Mouse (Mus musculus) neural tube, embryonic 12.5 days (tissue): ENCODE results near the gene Zbtb48. TPM values are rescaled to one million over a fixed set of nuclear protein-coding genes. Genes with fewer than 3 reads are reported as not detected.

ENCODE experiments used
- ATAC-seq: fragments of 200-750 bp; cut with Nextera tagmentation; 2 replicates; pipeline ENCODE4 v1.8.0; 2017; ENCODE audit warnings: low read depth, mild to moderate bottlenecking, moderate TSS enrichment, moderate library complexity; ENCODE audit not compliant: low FRiP score
- H3K27ac ChIP-seq: fragments of 300-500 bp; sonication (generic); 2 replicates; pipeline ENCODE4 v1.5.1; 2016
- H3K27me3 ChIP-seq: fragments of 300-500 bp; sonication (generic); replicated peaks from 2 replicates; pipeline ENCODE4 v1.6.1; 2016; ENCODE audit warnings: mild to moderate bottlenecking
- H3K36me3 ChIP-seq: fragments of 300-500 bp; sonication (generic); 2 replicates; pipeline ENCODE4 v1.6.1; 2016; ENCODE audit warnings: mild to moderate bottlenecking
- H3K4me1 ChIP-seq: fragments of 300-500 bp; sonication (generic); 2 replicates; pipeline ENCODE4 v1.6.1; 2016
- H3K4me2 ChIP-seq: fragments of 300-500 bp; sonication (generic); replicated peaks from 2 replicates; pipeline ENCODE4 v1.6.1; 2016; ENCODE audit warnings: mild to moderate bottlenecking
- H3K4me3 ChIP-seq: fragments of 300-500 bp; sonication (generic); 2 replicates; pipeline ENCODE4 v1.5.1; 2016
- H3K9ac ChIP-seq: fragments of 300-500 bp; sonication (generic); 2 replicates; pipeline ENCODE4 v1.6.1; 2016; ENCODE audit warnings: mild to moderate bottlenecking
- H3K9me3 ChIP-seq: fragments of 300-500 bp; sonication (generic); 2 replicates; pipeline ENCODE4 v1.6.1; 2016; ENCODE audit warnings: mild to moderate bottlenecking
- WGBS: fragments of 180-500 bp; shearing (Covaris S2); methylation state at CpG from one replicate; pipeline ENCODE4 v1.1.7; 2016; 5-methylcytosine and 5-hydroxymethylcytosine counted together
- polyA plus RNA-seq: library from polyadenylated mRNA; unstranded; fragments of >200 nt; fragmentation: Nextera tagmentation; extraction: Ambion mirVana; gene quantifications from 2 replicates; pipeline ENCODE4 v1.2.1, GENCODE M21; 2016

Gene Zbtb48
- polyA plus RNA-seq, 1 experiment from 2014 or later: 17.8 TPM

DNA sequence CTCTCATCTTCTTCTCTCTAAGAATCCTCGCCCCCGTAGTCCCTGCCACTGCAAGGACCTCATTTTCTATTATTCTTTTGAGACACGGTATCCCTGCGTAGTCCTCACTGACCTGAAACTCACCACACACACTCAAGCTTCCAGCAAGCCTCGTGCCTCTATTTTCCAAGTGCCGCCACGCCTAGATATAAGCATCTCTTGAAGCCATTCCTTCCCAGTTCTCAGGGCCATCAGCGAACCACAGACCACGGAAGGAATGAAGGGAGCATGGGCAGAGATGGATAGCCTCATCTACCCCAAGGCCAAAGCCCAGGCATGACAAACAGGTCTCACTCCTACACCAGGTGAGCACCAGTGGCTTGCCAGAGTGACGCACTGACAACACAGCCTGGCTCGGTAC is 2.9 kb downstream of the Zbtb48 start:
- Histone ChIP-seq H3K4me2 (no peak overlapping the region), H3K9me3 (no peaks in the 10 kb centered on the region), H3K4me1 (peaks cover 39% of the 10 kb centered on the region), H3K27me3 (no peaks in the 10 kb centered on the region), H3K9ac (no peak overlapping the region), H3K27ac (no peak overlapping the region), H3K4me3 (no peak overlapping the region), H3K36me3 (peaks cover 50% of the 10 kb centered on the region)
- 92% methylated on average over 11 of the region's 11 CpGs for WGBS
- ATAC-seq: no peak

DNA sequence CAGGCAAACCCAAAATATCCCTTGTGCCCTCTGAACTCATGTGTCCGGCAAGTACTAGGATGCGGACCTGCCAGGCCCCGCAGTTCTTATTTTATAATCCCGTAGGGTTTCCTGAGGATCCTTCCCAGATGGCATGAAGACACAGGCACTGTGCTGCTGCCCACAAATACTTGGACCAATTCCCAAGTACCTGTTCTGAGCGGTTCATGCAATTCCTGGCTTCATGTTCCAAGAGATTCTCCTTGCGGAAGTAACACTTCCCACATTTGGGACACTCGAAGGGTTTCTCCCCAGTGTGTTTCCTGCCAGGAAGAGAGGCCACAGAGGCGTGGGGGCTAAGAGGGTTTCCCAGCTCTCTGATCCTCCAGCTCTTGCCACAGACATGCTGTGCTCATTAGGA is 5.0 kb downstream of the Zbtb48 start:
- no peak overlapping the region for H3K4me3 ChIP-seq
- 91% methylated on average over 8 of the region's 8 CpGs for WGBS
- ATAC-seq: no peak
- no peaks in the 10 kb centered on the region for H3K27me3 ChIP-seq
- H3K4me2 ChIP-seq: no peak overlapping the region
- peaks cover 26% of the 10 kb centered on the region for H3K4me1 ChIP-seq
- no peak overlapping the region for H3K9ac ChIP-seq
- H3K9me3 ChIP-seq: no peaks in the 10 kb centered on the region
- H3K27ac ChIP-seq: no peak overlapping the region
- peaks cover 63% of the 10 kb centered on the region for H3K36me3 ChIP-seq

DNA sequence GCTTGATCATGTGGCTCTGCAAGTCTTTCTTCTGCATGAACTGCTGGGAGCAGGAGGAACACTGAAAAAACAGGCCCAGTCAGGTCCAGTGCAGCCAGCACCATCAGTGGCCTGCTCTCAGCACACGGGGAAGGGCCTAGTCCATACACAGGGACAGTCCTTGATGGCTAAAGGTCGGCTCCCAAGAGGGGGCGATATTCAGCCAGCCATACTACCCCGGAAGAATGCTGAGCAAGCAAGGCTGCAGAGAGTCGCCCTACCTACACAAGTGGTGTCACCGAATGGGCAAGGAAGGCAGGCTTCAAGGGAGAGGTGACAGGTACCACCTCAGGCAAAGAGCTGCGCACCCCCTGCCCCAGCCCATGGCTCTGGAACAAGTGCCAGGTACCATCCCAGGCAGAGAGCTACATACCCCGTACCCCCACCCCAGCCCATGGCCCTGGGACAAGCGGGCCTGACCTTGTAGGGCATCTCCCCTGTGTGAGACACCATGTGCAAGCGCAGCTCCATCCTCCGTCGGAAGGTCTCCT is 5.8 kb downstream of the Zbtb48 start:
- H3K27me3 ChIP-seq: no peaks in the 10 kb centered on the region
- H3K9ac ChIP-seq: no peak overlapping the region
- no peaks in the 10 kb centered on the region for H3K9me3 ChIP-seq
- WGBS: 82% methylated on average over 12 of the region's 12 CpGs
- H3K27ac ChIP-seq: no peak overlapping the region
- H3K4me3 ChIP-seq: no peak overlapping the region
- no peak for ATAC-seq
- H3K36me3 ChIP-seq: peaks cover 63% of the 10 kb centered on the region
- H3K4me1 ChIP-seq: peaks cover 22% of the 10 kb centered on the region
- H3K4me2 ChIP-seq: no peak overlapping the region

DNA sequence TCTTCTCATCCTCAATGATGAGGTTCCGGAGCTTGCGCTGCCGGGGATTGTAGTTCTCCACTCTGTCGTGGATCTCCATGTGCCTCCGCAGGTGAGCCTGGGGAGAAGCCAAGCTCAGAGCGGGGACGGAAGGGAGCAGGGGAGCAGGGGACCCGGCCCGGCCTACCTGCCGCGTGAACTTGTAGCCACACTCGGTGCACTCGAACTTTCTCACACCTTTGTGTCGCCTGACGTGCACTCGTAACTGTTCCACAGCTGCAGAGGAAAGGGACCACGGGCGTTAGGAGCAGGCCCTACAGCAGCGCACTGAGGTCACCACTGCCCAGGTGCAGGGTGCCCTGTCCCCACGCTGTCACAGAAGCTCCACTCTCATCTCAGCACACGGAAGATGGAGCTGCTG is 7.4 kb downstream of the Zbtb48 start:
- no peak overlapping the region for H3K4me3 ChIP-seq
- 92% methylated on average over 21 of the region's 21 CpGs for WGBS
- peaks cover 6% of the 10 kb centered on the region; the same call in 1 of the 2 replicates for H3K4me1 ChIP-seq
- ATAC-seq: no peak
- no peak overlapping the region for H3K27ac ChIP-seq
- H3K36me3 ChIP-seq: peaks cover 71% of the 10 kb centered on the region
- H3K4me2 ChIP-seq: no peak overlapping the region
- H3K9me3 ChIP-seq: no peaks in the 10 kb centered on the region
- no peak overlapping the region for H3K9ac ChIP-seq
- no peaks in the 10 kb centered on the region for H3K27me3 ChIP-seq

DNA sequence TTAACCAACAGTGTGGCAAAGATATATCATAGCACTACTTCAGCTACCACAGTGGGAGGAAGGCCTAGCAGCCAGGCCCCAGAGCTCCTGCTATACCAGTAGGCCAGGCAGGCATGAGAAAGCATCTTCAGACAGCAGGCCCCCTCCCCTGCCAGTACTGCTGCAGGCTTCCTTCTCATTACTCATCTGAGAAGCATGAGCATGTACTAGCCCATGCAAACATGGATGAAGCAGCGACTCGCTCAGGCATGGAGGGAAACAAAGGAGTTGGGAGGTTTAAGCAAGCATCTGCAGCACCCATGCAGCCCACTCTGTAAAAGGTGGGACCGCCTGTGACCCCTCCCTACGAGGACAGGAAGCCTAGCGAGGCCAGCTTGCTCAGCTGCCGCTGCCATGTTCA is 8.4 kb downstream of the Zbtb48 start:
- Histone ChIP-seq H3K4me2 (no peak overlapping the region), H3K9me3 (no peaks in the 10 kb centered on the region), H3K27me3 (no peaks in the 10 kb centered on the region), H3K27ac (no peak overlapping the region), H3K36me3 (peaks cover 64% of the 10 kb centered on the region), H3K4me3 (no peak overlapping the region), H3K4me1 (no peaks in the 10 kb centered on the region), H3K9ac (no peak overlapping the region)
- WGBS: 96% methylated on average over 6 of the region's 6 CpGs
- ATAC-seq: no peak

DNA sequence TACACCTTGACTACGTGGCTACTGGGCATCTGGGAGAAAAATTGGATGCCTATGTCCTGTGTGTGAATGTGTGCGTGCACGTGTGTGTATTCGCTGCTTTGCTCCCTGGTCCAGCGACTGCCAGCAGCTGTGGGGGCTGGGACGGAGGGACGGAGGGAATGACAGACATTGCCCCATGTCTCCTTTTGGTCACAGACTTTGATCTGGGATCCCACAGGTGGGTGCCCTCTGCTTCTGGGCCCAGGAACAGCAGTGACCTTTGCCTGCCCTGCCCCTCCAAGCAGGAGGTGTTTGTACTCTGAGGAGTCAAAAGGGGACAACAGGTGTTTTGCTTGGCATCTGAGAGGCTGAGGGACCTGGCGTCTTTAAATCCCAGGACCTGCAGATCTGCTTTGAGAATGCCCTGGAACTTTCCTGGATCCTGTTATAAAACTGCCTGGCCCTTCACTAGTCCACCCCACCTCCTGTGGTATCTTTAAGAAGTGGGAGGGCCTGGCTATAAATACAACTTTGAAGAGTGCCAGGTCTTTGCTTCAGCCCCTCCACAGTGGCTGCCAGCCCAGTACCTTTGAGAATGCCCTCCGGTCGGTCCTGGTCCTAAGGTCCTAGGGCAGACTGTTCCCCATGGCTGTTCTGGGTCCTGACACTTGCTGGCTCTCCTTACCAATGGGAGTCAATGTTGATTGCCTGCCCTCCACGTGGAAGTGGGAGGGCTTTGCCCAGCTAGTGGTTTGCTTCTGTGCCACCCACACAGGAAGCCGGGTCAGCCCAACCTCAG is 14.2 kb downstream of the Zbtb48 start:
- no peak overlapping the region for H3K27ac ChIP-seq
- no peaks in the 10 kb centered on the region for H3K9me3 ChIP-seq
- H3K4me2 ChIP-seq: no peak overlapping the region
- H3K9ac ChIP-seq: no peak overlapping the region
- 83% methylated on average over 12 of the region's 12 CpGs for WGBS
- peaks cover 28% of the 10 kb centered on the region for H3K4me1 ChIP-seq
- H3K36me3 ChIP-seq: peaks cover 13% of the 10 kb centered on the region
- H3K4me3 ChIP-seq: no peak overlapping the region
- H3K27me3 ChIP-seq: peaks cover 26% of the 10 kb centered on the region
- no peak for ATAC-seq

DNA sequence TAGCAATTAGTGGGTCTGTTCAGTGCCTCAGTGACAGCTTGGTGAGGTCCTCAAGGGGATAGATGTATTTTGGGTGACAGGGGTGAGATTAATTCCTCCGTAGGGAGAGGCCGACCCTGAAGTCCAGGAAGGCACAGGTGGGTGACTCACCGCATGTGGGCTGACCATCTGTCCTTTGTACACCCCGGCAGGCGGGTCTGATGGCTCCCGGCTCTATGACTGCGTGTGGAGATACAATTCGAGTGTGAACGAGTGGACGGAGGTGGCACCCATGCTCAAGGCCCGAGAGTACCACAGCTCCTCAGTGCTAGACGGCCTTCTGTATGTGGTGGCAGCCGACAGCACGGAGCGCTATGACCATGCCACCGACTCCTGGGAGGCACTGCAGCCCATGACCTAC is 15.4 kb downstream of the Zbtb48 start:
- 95% methylated on average over 16 of the region's 16 CpGs for WGBS
- H3K4me3 ChIP-seq: no peak overlapping the region
- no peak overlapping the region for H3K9ac ChIP-seq
- H3K4me2 ChIP-seq: no peak overlapping the region
- peaks cover 11% of the 10 kb centered on the region for H3K36me3 ChIP-seq
- no peak overlapping the region for H3K27ac ChIP-seq
- peaks cover 39% of the 10 kb centered on the region for H3K4me1 ChIP-seq
- H3K27me3 ChIP-seq: peaks cover 36% of the 10 kb centered on the region
- no peak for ATAC-seq
- no peaks in the 10 kb centered on the region for H3K9me3 ChIP-seq

DNA sequence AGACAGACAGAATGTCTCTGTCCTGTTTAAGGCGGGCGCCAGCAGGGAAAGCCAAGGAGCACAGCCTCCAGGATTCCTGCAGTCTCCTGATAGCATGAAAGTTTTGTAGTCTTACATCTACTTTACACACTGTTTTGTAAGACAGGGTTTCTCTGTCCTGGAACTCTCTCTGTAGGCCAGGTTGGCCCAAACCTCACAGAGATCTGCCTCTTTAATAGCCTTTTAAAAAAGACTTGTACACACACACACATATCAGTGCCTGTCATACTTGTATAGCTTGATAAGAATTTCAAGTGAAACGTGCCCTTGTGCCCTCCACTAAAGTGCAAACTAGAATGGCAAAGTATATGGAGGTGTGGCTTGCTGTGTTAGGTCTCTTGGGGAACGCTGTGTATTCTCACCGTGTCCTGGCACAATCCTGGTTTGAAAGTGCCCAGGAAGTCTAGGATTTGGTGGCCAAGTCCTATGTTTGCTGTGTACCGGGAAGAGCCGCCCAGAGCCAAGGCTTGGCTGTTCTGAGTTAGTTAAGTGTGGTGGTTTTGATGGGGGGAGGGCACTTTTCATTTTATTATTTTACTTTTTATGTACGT is 16.2 kb downstream of the Zbtb48 start:
- WGBS: 81% methylated on average over 8 of the region's 8 CpGs
- peaks cover 45% of the 10 kb centered on the region for H3K27me3 ChIP-seq
- no peak overlapping the region for H3K27ac ChIP-seq
- H3K36me3 ChIP-seq: peaks cover 11% of the 10 kb centered on the region; the same call in 1 of the 2 replicates
- peak overlapping the region; percentile 29; the same call in 1 of the 2 replicates for H3K9ac ChIP-seq
- no peak for ATAC-seq
- no peaks in the 10 kb centered on the region for H3K9me3 ChIP-seq
- H3K4me2 ChIP-seq: peak overlapping the region; percentile 100
- peak overlapping the region; percentile 72; the same call in 1 of the 2 replicates for H3K4me3 ChIP-seq
- H3K4me1 ChIP-seq: peaks cover 40% of the 10 kb centered on the region

DNA sequence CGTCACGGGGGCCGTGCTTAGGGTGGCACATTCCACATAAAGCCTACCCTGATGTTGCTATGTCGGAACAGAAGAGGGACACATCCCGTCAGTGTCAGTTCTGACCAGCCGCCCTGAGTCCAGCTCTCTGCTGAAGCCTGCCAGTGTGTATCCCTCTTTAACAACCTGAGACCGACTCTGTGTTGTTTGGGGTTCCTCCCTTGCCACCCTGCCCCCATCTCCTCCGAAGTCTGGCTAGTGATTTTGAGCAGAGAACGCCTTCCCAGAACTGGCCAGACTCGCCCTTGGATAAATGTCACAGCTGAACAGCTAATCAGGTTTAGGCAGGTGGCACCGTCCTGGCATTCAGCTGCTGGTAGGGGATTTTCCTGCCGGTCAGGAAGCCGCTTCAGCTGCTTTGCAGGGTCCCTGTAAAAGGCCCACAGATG is 16.8 kb downstream of the Zbtb48 start:
- no peak for ATAC-seq
- H3K9me3 ChIP-seq: no peaks in the 10 kb centered on the region
- peaks cover 7% of the 10 kb centered on the region; the same call in 1 of the 2 replicates for H3K36me3 ChIP-seq
- peaks cover 40% of the 10 kb centered on the region for H3K4me1 ChIP-seq
- no peak overlapping the region for H3K27ac ChIP-seq
- 14% methylated on average over 13 of the region's 13 CpGs for WGBS
- H3K9ac ChIP-seq: peak overlapping the region; percentile 29; the same call in 1 of the 2 replicates
- peak overlapping the region; percentile 100 for H3K4me2 ChIP-seq
- H3K4me3 ChIP-seq: peak overlapping the region; percentile 72
- H3K27me3 ChIP-seq: peaks cover 45% of the 10 kb centered on the region

DNA sequence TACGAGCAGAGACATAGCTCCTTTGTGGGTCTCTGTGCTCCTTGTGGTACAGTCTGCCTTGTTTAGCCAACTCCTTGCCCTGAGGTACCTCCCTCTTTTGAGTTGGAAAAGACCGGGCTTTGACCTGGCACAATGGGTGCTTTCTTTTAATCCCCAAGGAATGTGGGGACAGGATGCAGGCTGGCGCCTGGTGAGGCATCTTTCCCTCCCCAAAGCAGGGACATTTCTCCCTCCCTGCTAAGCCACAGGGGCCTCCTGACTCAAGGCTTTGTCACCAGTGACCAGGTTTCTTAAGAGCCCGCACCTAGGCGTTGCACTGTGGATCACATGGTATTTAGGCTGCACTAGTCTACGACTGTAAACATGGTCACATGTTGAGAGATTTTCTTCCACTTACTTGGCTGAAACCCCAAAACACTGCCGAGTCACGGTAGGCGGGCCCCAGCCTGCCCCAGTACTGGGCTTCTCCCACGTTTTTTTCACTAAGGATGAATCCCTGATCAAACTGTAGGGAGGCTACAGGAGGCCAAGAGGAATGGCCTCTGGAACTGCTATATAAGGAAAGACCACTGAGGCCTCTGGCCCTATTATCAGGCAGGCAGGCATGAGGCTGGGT is 17.3 kb downstream of the Zbtb48 start:
- Histone ChIP-seq H3K9me3 (no peaks in the 10 kb centered on the region), H3K9ac (no peak overlapping the region), H3K36me3 (0 out of 2 replicates have a peak, but pooled peaks cover 3% of the 10 kb centered on the region), H3K4me3 (peak overlapping the region; percentile 72), H3K27me3 (peaks cover 45% of the 10 kb centered on the region), H3K27ac (no peak overlapping the region), H3K4me1 (peaks cover 40% of the 10 kb centered on the region), H3K4me2 (peak overlapping the region; percentile 100)
- no peak for ATAC-seq
- WGBS: 4% methylated on average over 10 of the region's 10 CpGs

DNA sequence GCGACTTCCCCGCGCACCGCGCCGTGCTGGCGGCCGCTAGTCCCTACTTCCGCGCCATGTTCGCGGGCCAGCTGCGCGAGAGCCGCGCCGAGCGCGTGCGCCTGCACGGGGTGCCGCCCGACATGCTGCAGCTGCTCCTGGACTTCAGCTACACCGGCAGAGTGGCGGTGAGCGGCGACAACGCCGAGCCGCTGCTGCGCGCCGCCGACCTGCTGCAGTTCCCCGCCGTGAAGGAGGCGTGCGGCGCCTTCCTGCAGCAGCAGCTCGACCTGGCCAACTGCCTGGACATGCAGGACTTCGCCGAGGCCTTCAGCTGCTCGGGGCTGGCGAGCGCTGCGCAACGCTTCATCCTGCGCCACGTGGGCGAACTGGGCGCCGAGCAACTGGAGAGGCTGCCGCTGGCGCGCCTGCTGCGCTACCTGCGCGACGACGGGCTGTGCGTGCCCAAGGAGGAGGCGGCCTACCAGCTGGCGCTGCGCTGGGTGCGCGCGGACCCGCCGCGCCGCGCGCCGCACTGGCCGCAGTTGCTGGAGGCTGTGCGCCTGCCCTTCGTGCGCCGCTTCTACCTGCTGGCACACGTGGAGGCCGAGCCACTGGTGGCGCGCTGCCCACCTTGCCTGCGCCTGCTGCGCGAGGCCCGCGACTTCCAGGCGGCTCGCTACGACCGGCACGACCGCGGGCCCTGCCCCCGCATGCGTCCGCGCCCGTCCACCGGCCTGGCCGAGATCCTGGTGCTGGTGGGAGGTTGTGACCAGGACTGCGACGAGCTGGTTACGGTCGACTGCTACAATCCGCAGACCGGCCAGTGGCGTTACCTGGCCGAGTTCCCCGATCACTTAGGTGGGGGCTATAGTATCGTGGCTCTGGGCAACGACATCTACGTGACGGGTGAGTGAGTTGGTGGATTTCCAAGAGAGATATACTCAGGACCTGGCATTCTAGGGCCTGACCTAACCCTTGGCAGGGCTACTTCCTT is 18.1 kb downstream of the Zbtb48 start:
- ATAC-seq: peak; percentile 61
- H3K4me1 ChIP-seq: peaks cover 40% of the 10 kb centered on the region

More for the DNA sequence above, 18.1 kb downstream of the Zbtb48 start:
- H3K4me2 ChIP-seq: peak overlapping the region; percentile 100
- no peaks in the 10 kb centered on the region for H3K9me3 ChIP-seq
- H3K4me3 ChIP-seq: peak overlapping the region; percentile 72
- 0 out of 2 replicates have a peak, but pooled peaks cover 3% of the 10 kb centered on the region for H3K36me3 ChIP-seq
- WGBS: under 1% methylated on average over 115 of the region's 115 CpGs
- peak overlapping the region; percentile 57 for H3K9ac ChIP-seq
- H3K27me3 ChIP-seq: peaks cover 45% of the 10 kb centered on the region
- 0 out of 2 replicates have a peak overlapping the region, but pooled peaks have one; percentile 16 for H3K27ac ChIP-seq
